Mouse (Mus musculus) CH12F3 (cell line): ENCODE data around the gene Gnai2.
"Not testable (repeated sequence)": the region's sequence is repeated elsewhere in the genome, so short reads cannot be mapped to it uniquely, and the experiment has no call there.

ENCODE experiments used
- in situ Hi-C: fragments of 300-500 bp; cut with MboI; formaldehyde crosslinking; loops from 2 replicates; pipeline ENCODE4 v1.14.3; 2020; ENCODE audit warnings: low sequenced_read_pairs

Gnai2 gene

GRCm38 (mm10) chr9:107570845-107571244 is 64.3 kb downstream of the Gnai2 start:
- in situ Hi-C loops = no loop called here

GRCm38 (mm10) chr9:107570016-107570415 is 65.2 kb downstream of the Gnai2 start:
- in situ Hi-C loops = no loop called here

GRCm38 (mm10) chr9:107569270-107569669 is 65.9 kb downstream of the Gnai2 start:
- in situ Hi-C loops = no loop called here

- in situ Hi-C loops = no loop called here
Observed at GRCm38 (mm10) chr9:107568331-107569261, 66.6 kb downstream of the Gnai2 start.

GRCm38 (mm10) chr9:107567702-107568319 is 67.4 kb downstream of the Gnai2 start, which contains the start of gene Hyal2:
TSS of gene Hyal2 (plus strand) at chr9:107567945.
- in situ Hi-C loops = no loop called here

- in situ Hi-C loops = no loop called here
Observed at GRCm38 (mm10) chr9:107566855-107567254, 68.3 kb downstream of the Gnai2 start.

GRCm38 (mm10) chr9:107566041-107566709 is 69.0 kb downstream of the Gnai2 start:
- in situ Hi-C loops = no loop called here

- in situ Hi-C loops = not testable (repeated sequence)
Observed at GRCm38 (mm10) chr9:107565556-107565955, 69.6 kb downstream of the Gnai2 start.
